ENCODE assay signal across 10 mouse cellular contexts in the genomic region with DNA sequence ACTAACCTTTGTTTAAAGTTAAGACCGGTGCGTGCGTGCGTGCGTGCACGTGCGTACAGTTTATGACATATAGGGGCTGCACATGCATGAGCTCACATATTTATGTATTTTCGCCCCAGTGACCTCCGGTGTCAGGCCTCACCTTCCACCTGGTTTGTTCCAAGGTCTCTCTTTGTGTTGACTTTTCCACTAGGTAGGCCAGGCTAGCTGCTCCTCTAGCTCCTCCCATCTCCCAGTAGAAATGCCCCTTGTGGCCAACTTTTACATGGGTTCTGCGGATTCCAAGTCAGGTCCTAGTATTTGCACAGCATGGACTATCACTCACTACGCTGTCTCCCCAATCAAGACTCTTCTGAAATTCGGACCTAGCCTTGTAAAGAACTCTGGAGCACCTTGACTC. TPM values are rescaled to one million over a fixed set of nuclear protein-coding genes. Genes with fewer than 3 reads are reported as not detected.
A peak's percentile ranks its signal among the peaks of the same experiment; 100 is the strongest.
DNase-seq lines count a peak whose midpoint lies in the region; ATAC-seq and TF ChIP-seq lines count a peak whose summit lies in the region.
"Had no signal": no experiment of that assay in that cellular context is flagged by ENCODE, and none has a peak within 500 bp of the region (broad histone marks: within the 10 kb centered on the region; RNA-seq: fewer than 3 reads in every experiment).

No protein-coding gene starts in this region.

- DNase-seq in cerebellum, adult 11-12 months, result peak; percentile 26
- DNase-seq in cerebellum, postnatal 10 days, result no peak
- no peak for DNase-seq in layer of hippocampus, adult 2 months (ENCODE audit: low spot score in 2 of 2)
- DNase-seq in layer of hippocampus, postnatal 25 days (ENCODE audit: extremely low spot score in 1 of 2, low spot score in 1 of 2), result no peak
- DNase-seq in ES-CJ7 (ENCODE audit: low read depth, low spot score), result peak; percentile 86
- DNase-seq in forelimb bud, embryonic 11.5 days (ENCODE audit: low read depth, low spot score), result peak; percentile 26
- DNase-seq: adrenal gland, adult 2 months had no signal

- peak; percentile 35 for TF ChIP-seq CTCF in layer of hippocampus, adult 2 months (conservative IDR thresholded peaks at IDR 0.05)

- H3K9ac ChIP-seq in heart, embryonic 11.5 days (ENCODE audit: low read depth, low read length), result no peak overlapping the region

- no peaks in the 10 kb centered on the region for H3K9me3 ChIP-seq in heart, embryonic 11.5 days (replicated peaks; ENCODE audit: control insufficient read depth, low read length)
- H3K9me3 ChIP-seq: midbrain, embryonic 12.5 days had no signal

- no peaks in the 10 kb centered on the region for H3K27me3 ChIP-seq in heart, embryonic 11.5 days (ENCODE audit: control insufficient read depth, insufficient read depth, low read length)

- no peak for ATAC-seq in activated CD4-positive, CD25-positive, alpha-beta regulatory T cell, adult 4 months
- no peak for ATAC-seq in heart, embryonic 11.5 days (replicated peaks; ENCODE audit: insufficient number of reproducible peaks, low FRiP score, low TSS enrichment)

- H3K36me3 ChIP-seq in heart, embryonic 11.5 days (ENCODE audit: control insufficient read depth, insufficient read depth, low read length), result no peaks in the 10 kb centered on the region
- H3K36me3 ChIP-seq: midbrain, embryonic 12.5 days had no signal

- H3K4me3 ChIP-seq in layer of hippocampus, adult 2 months, result no peak overlapping the region
- H3K4me3 ChIP-seq in heart, embryonic 11.5 days (ENCODE audit: low read depth, low read length), result no peak overlapping the region

- H3K27ac ChIP-seq in layer of hippocampus, adult 2 months, result no peak overlapping the region
- H3K27ac ChIP-seq in heart, embryonic 11.5 days (ENCODE audit: low read depth, low read length), result no peak overlapping the region

- H3K4me2 ChIP-seq in heart, embryonic 11.5 days, result no peak overlapping the region

- WGBS in heart, embryonic 11.5 days (ENCODE audit: insufficient replicate concordance), result 91% methylated on average over 12 of the region's 12 CpGs

- H3K4me1 ChIP-seq in heart, embryonic 11.5 days (ENCODE audit: control insufficient read depth, insufficient read depth, low read length), result peaks cover 26% of the 10 kb centered on the region

RNA-seq across cellular contexts. Expression of a gene that starts 1.3 kb away (rescaled TPM):
- total RNA-seq in layer of hippocampus, adult 2 months (2021), result 1 to 10 TPM in 1 of 2 experiments, under 1 TPM in 1; 1.00 to 1.1 TPM
- total RNA-seq in layer of hippocampus, postnatal 25 days (2021), result 1 to 10 TPM in 1 of 2 experiments, under 1 TPM in 1; 0.91 to 1.4 TPM
- polyA plus RNA-seq in activated CD4-positive, CD25-positive, alpha-beta regulatory T cell, adult 4 months (2017; shearing (Covaris generic)), result 1 to 10 TPM; 8.0 to 8.9 TPM
- polyA plus RNA-seq in heart, embryonic 11.5 days (2014; fragmentation: Nextera tagmentation; extraction: Ambion mirVana), result 6.1 and 7.1 TPM in 2 replicates

Comparison
In these comparisons a context has a peak if more than half of its experiments do, and no peak if none do; other contexts are left out.
1. DNase-seq: peak in cerebellum, adult 11-12 months (single experiment), ES-CJ7 (single experiment) and forelimb bud, embryonic 11.5 days (single experiment); none in cerebellum, postnatal 10 days (0 of 2), layer of hippocampus, adult 2 months (0 of 2) and layer of hippocampus, postnatal 25 days (0 of 2).